Mouse (Mus musculus): ENCODE measurements around the gene Noxa1. TPM values are rescaled to one million over a fixed set of nuclear protein-coding genes. Genes with fewer than 3 reads are reported as not detected.

Gene Noxa1
- total RNA-seq, 2 experiments from 2014 or later: not detected

DNA sequence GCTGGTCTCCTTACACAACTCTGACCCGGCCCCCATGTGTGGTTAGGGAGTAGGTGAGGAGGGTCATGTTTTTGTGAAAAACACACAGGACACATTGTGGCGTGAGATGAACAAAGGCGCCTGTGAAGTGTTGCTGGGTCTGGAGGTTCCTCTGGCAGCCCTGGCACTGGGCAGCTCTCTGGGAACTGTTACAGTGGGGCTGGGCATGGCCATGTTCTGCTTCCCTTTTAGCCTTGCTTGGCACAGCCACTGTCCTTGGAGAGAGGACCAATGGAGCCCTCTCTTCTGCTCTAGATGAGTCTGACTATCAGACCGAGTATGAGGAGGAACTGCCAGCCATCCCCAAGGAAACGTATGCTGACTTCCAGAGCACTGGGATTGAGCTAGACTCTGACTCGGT is 41.8 kb downstream of the Noxa1 start:
- DNase-seq: no peak
- intact Hi-C loops (cut with DNase I): no loop called here

DNA sequence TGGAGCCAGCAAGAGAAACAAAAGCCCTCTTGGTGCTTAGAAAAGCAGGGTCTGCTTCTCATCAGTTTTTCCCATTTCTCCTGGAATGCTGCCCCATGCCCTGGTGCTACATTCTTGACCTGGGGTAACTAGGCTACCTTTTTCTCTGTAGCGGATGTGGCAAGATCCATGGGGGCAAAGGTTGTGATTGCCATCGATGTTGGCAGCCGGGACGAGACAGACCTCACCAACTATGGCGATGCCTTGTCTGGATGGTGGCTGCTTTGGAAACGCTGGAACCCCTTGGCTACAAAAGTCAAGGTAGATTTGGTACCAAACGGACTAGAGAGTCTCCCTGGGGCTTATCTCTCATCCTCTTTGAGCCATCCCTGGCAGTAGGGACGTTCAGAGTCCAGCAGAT is 43.5 kb downstream of the Noxa1 start:
- DNase-seq: no peak
- intact Hi-C loops (cut with DNase I): no loop called here

DNA sequence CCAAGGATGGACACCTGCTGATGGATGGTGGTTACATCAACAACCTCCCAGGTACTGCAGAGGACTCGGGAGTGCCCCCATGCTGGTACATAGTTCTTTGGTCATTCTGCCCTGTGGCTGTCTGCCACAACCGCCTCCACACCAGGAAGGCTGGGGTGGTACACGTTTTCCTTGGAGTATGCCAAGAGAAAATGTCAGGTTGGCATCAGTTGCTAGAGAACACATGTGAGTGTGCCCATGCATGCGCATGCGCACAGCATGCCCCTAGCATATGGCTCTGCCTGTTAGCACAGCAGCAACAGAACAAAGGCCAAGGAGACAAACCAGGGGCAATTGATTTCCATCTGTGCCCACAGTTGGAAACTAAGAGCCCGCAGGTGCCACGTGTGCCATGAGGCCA is 44.0 kb downstream of the Noxa1 start:
- intact Hi-C loops (cut with DNase I): no loop called here
- DNase-seq: no peak

DNA sequence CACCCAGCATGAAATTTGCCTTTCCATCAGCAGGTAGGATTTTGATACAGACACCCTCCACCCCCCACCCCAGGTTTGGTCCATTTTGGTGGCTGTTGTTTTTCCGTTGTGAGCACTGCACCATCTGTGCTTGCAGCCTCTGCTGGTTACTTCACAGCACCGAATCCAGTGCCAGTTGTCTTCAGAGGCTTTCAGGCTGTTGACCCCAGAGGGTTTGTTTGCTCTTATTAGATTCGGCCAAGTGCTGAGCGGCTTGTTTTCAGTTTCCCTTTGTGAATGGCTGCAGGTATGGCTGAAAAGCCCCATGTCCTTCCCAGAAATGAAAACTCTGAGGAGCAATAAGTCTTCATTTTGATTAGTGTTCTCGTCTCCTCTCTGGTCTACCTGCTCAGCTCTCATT is 54.9 kb downstream of the Noxa1 start:
- DNase-seq: no peak
- intact Hi-C loops (cut with DNase I): no loop called here

Small RNAs within 50 kb of the gene (microRNA-seq; reads per million reads assigned to microRNA genes)
- 0 reads per million in 2 experiments for gene Gm24328
- gene Mir7664: 0.12 to 0.27 reads per million in 2 experiments

Other genes starting within 250 kb of the Noxa1 start
- gene Ehmt1, start 175.5 kb downstream of the Noxa1 start, total RNA-seq (2021): 10 to 100 TPM; 47.5 to 48.5 TPM
- 10 to 100 TPM; 10.0 to 10.2 TPM for gene Arrdc1, start 159.9 kb downstream of the Noxa1 start, total RNA-seq (2021)
- 10 to 100 TPM; 14.1 to 18.3 TPM for gene Zmynd19, start 145.4 kb downstream of the Noxa1 start, total RNA-seq (2021)
- 1 to 10 TPM; 4.6 to 5.2 TPM for gene Dph7, start 132.7 kb downstream of the Noxa1 start, total RNA-seq (2021)
- gene Mrpl41, start 120.1 kb downstream of the Noxa1 start, total RNA-seq (2021): 10 to 100 TPM; 86.2 to 90.2 TPM
- gene Pnpla7, start 119.1 kb downstream of the Noxa1 start, total RNA-seq (2021): 10 to 100 TPM; 18.5 to 23.9 TPM
- 10 to 100 TPM; 33.6 to 35.4 TPM for gene Nsmf, start 40.8 kb downstream of the Noxa1 start, total RNA-seq (2021)
- gene Entpd8, start 14.8 kb downstream of the Noxa1 start, total RNA-seq (2021): not detected
- gene Nrarp, start 85.6 kb upstream of the Noxa1 start, total RNA-seq (2021): 10 to 100 TPM; 14.0 to 15.0 TPM
- 1 to 10 TPM; 5.0 to 5.5 TPM for gene Tor4a, start 101.7 kb upstream of the Noxa1 start, total RNA-seq (2021)
- 10 to 100 TPM; 35.7 to 36.2 TPM for gene Nelfb, start 116.3 kb upstream of the Noxa1 start, total RNA-seq (2021)
- not detected for gene Stpg3, start 119.5 kb upstream of the Noxa1 start, total RNA-seq (2021)
- gene Fam166a, start 123.6 kb upstream of the Noxa1 start, total RNA-seq (2021): not detected
- 100 to 1,000 TPM; 205 to 231 TPM for gene Tubb4b, start 129.6 kb upstream of the Noxa1 start, total RNA-seq (2021)
- not detected for gene Slc34a3, start 139.2 kb upstream of the Noxa1 start, total RNA-seq (2021)
- gene Rnf224, start 141.6 kb upstream of the Noxa1 start, total RNA-seq (2021): not detected
- under 1 TPM; 0.41 to 0.63 TPM for gene Rnf208, start 147.1 kb upstream of the Noxa1 start, total RNA-seq (2021)
- not detected for gene Cysrt1, start 147.3 kb upstream of the Noxa1 start, total RNA-seq (2021)
- gene AL732309.1, start 151.7 kb upstream of the Noxa1 start, total RNA-seq (2021): 1 to 10 TPM; 1.9 to 2.4 TPM
- 10 to 100 TPM; 12.7 to 13.4 TPM for gene Tmem203, start 160.3 kb upstream of the Noxa1 start, total RNA-seq (2021)
- gene Tprn, start 167.5 kb upstream of the Noxa1 start, total RNA-seq (2021): 1 to 10 TPM; 5.7 to 7.6 TPM
- 10 to 100 TPM; 38.3 to 46.9 TPM for gene Ssna1, start 177.3 kb upstream of the Noxa1 start, total RNA-seq (2021)
- gene Anapc2, start 177.3 kb upstream of the Noxa1 start, total RNA-seq (2021): 10 to 100 TPM; 44.0 to 44.1 TPM
- not detected for gene Tmem210, start 193.0 kb upstream of the Noxa1 start, total RNA-seq (2021)
- under 1 TPM in 1 of 2 experiments, not detected in 1; 0.55 TPM for gene Lrrc26, start 194.8 kb upstream of the Noxa1 start, total RNA-seq (2021)
- gene Grin1, start 224.0 kb upstream of the Noxa1 start, total RNA-seq (2021): not detected
- gene Man1b1, start 237.2 kb upstream of the Noxa1 start, total RNA-seq (2021): 10 to 100 TPM; 22.1 to 22.2 TPM

Data from heart, postnatal 14 days (tissue).